Mouse (Mus musculus): ENCODE measurements at regions not wholly inside any gene's neighbourhood (a gene's known extent, or its start where the extent isn't known, plus 50 kb on each side); places are given as distances from the start of the nearest gene placed in this dataset.
A peak's percentile ranks its signal among the peaks of the same experiment; 100 is the strongest.

DNA sequence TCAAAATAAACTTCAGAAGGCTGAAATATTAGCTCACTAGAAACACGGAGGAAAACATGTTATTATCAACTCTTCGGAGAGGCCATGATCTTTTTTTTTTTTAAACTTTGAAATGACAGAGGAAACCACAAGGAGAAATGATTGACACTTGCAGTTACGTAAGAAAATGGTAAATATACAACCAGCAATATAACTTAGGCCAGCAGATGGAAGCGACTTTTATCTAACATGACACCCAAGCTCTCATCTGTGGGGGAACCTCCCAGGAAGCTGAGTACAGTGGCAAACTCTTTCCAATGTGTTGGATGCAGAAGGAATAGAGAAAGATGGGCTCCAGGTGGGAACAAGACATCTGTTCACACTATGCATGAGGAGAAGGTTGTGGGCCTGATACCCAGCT lies 104.2 kb downstream of the Gm5426 start:
- no peak overlapping the region for H3K27ac ChIP-seq (ENCODE audit: control insufficient read depth, low read depth, low read length)
- TF ChIP-seq BHLHE40 (IDR thresholded peaks at IDR 0.05; ENCODE audit: borderline replicate concordance, low read depth, low read length) (no peak), NELFE (IDR thresholded peaks at IDR 0.05; ENCODE audit: low read depth, low read length) (no peak), USF2 (IDR thresholded peaks at IDR 0.05; ENCODE audit: borderline replicate concordance in 1 of 2, insufficient read depth in 1 of 2, low read depth in 1 of 2, low read length in 2 of 2) (no peak), ETS1 (IDR thresholded peaks at IDR 0.05; ENCODE audit: low read depth, low read length) (0 out of 2 replicates have a peak, but pooled peaks have one; percentile 26), ZNF384 (IDR thresholded peaks at IDR 0.05; ENCODE audit: low read depth, low read length) (peak; percentile 32; the same call in 1 of the 2 replicates)
- DNase-seq (ENCODE audit: low read depth, low spot score) = peak; percentile 6
- no peak overlapping the region for H3K4me3 ChIP-seq (ENCODE audit: control insufficient read depth in 1 of 2, insufficient read depth in 1 of 2, low read depth in 2 of 2, low read length in 2 of 2)
- H3K9ac ChIP-seq (ENCODE audit: control insufficient read depth, low read depth, low read length, poor library complexity, severe bottlenecking) = no peak overlapping the region
- H3K27me3 ChIP-seq (ENCODE audit: control insufficient read depth in 1 of 2, insufficient read depth in 2 of 2, low read length in 2 of 2) = no peaks in the 10 kb centered on the region
- H3K9me3 ChIP-seq (replicated peaks; ENCODE audit: insufficient read depth, low read length) = no peaks in the 10 kb centered on the region
- H3K4me1 ChIP-seq (ENCODE audit: control insufficient read depth in 1 of 2, insufficient read depth in 2 of 2, low read length in 2 of 2) = no peaks in the 10 kb centered on the region
- H3K79me2 ChIP-seq (ENCODE audit: control insufficient read depth, insufficient read depth, low read length, poor library complexity) = no peaks in the 10 kb centered on the region
- no peaks in the 10 kb centered on the region for H3K36me3 ChIP-seq (ENCODE audit: control insufficient read depth in 1 of 2, insufficient read depth in 2 of 2, low read length in 2 of 2)

GRCm38 (mm10) chr10:96253671-96254070 lies 117.3 kb downstream of the Gm5426 start:
- no peak overlapping the region for H3K9ac ChIP-seq (ENCODE audit: control insufficient read depth, low read depth, low read length, poor library complexity, severe bottlenecking)
- no peak for DNase-seq (ENCODE audit: low read depth, low spot score)
- TF ChIP-seq RCOR1 (IDR thresholded peaks at IDR 0.05; ENCODE audit: low read depth, low read length) (no peak), BHLHE40 (IDR thresholded peaks at IDR 0.05; ENCODE audit: borderline replicate concordance, low read depth, low read length) (no peak), ETS1 (IDR thresholded peaks at IDR 0.05; ENCODE audit: low read depth, low read length) (no peak)

GRCm38 (mm10) chr10:96254250-96254862 lies 118.0 kb downstream of the Gm5426 start:
- no peaks in the 10 kb centered on the region for H3K4me1 ChIP-seq (ENCODE audit: control insufficient read depth in 1 of 2, insufficient read depth in 2 of 2, low read length in 2 of 2)
- no peaks in the 10 kb centered on the region for H3K27me3 ChIP-seq (ENCODE audit: control insufficient read depth in 1 of 2, insufficient read depth in 2 of 2, low read length in 2 of 2)
- DNase-seq (ENCODE audit: low read depth, low spot score) = no peak
- H3K36me3 ChIP-seq (ENCODE audit: control insufficient read depth in 1 of 2, insufficient read depth in 2 of 2, low read length in 2 of 2) = no peaks in the 10 kb centered on the region
- no peaks in the 10 kb centered on the region for H3K79me2 ChIP-seq (ENCODE audit: control insufficient read depth, insufficient read depth, low read length, poor library complexity)
- no peak overlapping the region for H3K4me3 ChIP-seq (ENCODE audit: control insufficient read depth in 1 of 2, insufficient read depth in 1 of 2, low read depth in 2 of 2, low read length in 2 of 2)
- H3K9me3 ChIP-seq (replicated peaks; ENCODE audit: insufficient read depth, low read length) = no peaks in the 10 kb centered on the region
- TF ChIP-seq MAFK (IDR thresholded peaks at IDR 0.05; ENCODE audit: borderline replicate concordance, low read depth, low read length) (no peak), USF1 (IDR thresholded peaks at IDR 0.05; ENCODE audit: low read depth, low read length) (no peak), MEF2A (IDR thresholded peaks at IDR 0.05; ENCODE audit: extremely low read depth, insufficient replicate concordance, low read depth, low read length, poor library complexity, severe bottlenecking) (no peak), RCOR1 (IDR thresholded peaks at IDR 0.05; ENCODE audit: low read depth, low read length) (no peak), MYC (IDR thresholded peaks at IDR 0.05; ENCODE audit: low read depth, low read length) (no peak), E2F4 (IDR thresholded peaks at IDR 0.05; ENCODE audit: borderline replicate concordance, low read depth, low read length) (no peak), KAT2A (conservative IDR thresholded peaks at IDR 0.05; ENCODE audit: low read depth, low read length) (no peak), GABPA (IDR thresholded peaks at IDR 0.05; ENCODE audit: low read depth, low read length) (no peak), ETS1 (IDR thresholded peaks at IDR 0.05; ENCODE audit: low read depth, low read length) (no peak), HCFC1 (IDR thresholded peaks at IDR 0.05; ENCODE audit: low read depth, low read length) (no peak), POLR2AphosphoS2 (IDR thresholded peaks at IDR 0.05; ENCODE audit: low read length) (no peak), ZMIZ1 (IDR thresholded peaks at IDR 0.05; ENCODE audit: low read depth, low read length) (no peak)
- H3K27ac ChIP-seq (ENCODE audit: control insufficient read depth, low read depth, low read length) = no peak overlapping the region
- H3K9ac ChIP-seq (ENCODE audit: control insufficient read depth, low read depth, low read length, poor library complexity, severe bottlenecking) = no peak overlapping the region

More at GRCm38 (mm10) chr10:96253671-96254070, 117.3 kb downstream of the Gm5426 start:
- no peaks in the 10 kb centered on the region for H3K36me3 ChIP-seq (ENCODE audit: control insufficient read depth in 1 of 2, insufficient read depth in 2 of 2, low read length in 2 of 2)
- H3K27ac ChIP-seq (ENCODE audit: control insufficient read depth, low read depth, low read length) = no peak overlapping the region
- H3K79me2 ChIP-seq (ENCODE audit: control insufficient read depth, insufficient read depth, low read length, poor library complexity) = no peaks in the 10 kb centered on the region
- H3K27me3 ChIP-seq (ENCODE audit: control insufficient read depth in 1 of 2, insufficient read depth in 2 of 2, low read length in 2 of 2) = no peaks in the 10 kb centered on the region
- no peaks in the 10 kb centered on the region for H3K4me1 ChIP-seq (ENCODE audit: control insufficient read depth in 1 of 2, insufficient read depth in 2 of 2, low read length in 2 of 2)
- H3K4me3 ChIP-seq (ENCODE audit: control insufficient read depth in 1 of 2, insufficient read depth in 1 of 2, low read depth in 2 of 2, low read length in 2 of 2) = no peak overlapping the region
- H3K9me3 ChIP-seq (replicated peaks; ENCODE audit: insufficient read depth, low read length) = no peaks in the 10 kb centered on the region
